Mouse (Mus musculus) CD4-positive naive resting alpha-beta T cell, adult 76 days (primary cell): ENCODE results near the gene Tas2r115. TPM values are rescaled to one million over a fixed set of nuclear protein-coding genes. Genes with fewer than 3 reads are reported as not detected.

Source experiments
- total RNA-seq: library from RNA; stranded (reverse); gene quantifications from one replicate; pipeline ENCODE4 v1.2.4, GENCODE M21; 2023

The Tas2r115 gene
- total RNA-seq, result not detected

DNA sequence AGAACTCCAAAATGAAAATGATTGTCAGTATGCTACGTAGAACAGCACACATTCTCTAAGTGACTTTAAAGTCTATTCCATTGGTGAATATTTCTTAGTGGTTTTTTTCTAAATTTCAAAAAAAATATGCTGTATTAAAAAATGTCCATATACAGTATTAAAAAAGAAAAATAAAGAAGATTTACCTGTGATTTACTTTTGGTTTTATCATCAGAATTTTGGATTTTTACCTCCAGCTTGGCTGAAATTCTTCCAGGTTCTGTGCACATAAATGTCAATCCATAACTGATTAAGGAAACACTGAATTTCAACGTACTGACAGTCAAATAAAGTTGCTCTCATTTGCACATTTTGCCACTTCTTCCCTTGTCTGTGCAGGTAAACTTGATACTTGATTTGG lies at the start of gene Tas2r115:
Gene Tas2r115, minus strand, starts transcription at position 101 of the 400 bp plus-strand sequence.

DNA sequence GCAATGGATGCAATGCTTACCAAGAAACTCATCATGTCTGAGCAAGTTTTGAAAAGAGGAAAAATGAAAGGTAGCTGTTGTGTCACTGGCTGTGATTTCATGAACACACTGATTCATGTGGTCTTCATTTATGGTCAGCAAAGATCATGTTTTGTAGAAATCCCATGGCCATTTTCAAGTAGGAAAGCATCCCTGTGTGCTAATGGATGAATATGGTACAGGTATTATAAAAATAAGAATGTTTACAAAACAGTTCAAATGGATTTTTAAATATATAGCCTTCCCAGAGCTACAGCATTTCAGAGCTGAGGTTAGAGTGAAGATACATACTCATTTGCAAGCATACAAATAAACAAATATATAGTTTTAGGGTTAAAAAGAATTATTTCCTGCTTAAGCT lies 40.2 kb upstream of the Tas2r115 start, which contains the start of gene Tas2r136:
Gene Tas2r136, minus strand, starts transcription at position 101 of the 400 bp plus-strand sequence.

DNA sequence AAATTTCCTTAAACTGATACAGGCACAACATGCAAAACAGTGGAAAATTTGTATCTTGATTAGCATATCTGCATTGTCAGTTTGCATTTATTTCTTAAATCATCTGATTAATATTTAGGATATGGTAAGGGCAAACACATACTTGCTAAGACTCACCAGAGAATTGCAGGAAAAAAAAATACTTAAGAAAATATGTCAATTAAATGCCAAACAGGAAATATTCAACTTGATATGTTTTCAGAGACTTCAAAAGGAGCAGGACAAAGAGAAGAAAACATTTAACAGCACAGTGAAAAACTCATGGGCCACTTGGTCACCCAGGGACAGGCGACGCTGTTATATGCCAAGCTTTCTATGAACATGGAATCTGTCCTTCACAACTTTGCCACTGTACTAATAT lies 24.0 kb upstream of the Tas2r115 start, which contains the start of gene Tas2r102:
Gene Tas2r102, plus strand, starts transcription at position 301 of the 400 bp plus-strand sequence.

DNA sequence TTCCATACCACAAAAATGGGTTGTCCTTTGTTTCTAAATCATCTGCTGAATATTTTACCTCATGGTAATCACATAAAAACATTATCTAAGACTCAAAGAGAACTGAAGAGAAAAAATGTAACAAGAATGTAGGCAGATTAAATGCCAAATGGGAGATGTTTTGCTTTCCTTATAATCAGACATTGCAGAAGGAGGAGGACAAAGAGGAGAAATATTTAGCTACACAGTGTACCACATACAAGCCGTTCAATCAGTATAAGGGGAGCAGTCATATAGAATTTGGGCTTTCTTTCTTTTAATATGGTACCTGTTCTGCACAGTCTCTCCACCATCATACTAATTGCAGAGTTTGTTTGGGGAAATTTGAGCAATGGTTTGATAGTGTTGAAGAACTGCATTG lies 16.6 kb upstream of the Tas2r115 start, which contains the start of gene Tas2r124:
Gene Tas2r124, plus strand, starts transcription at position 301 of the 400 bp plus-strand sequence.

DNA sequence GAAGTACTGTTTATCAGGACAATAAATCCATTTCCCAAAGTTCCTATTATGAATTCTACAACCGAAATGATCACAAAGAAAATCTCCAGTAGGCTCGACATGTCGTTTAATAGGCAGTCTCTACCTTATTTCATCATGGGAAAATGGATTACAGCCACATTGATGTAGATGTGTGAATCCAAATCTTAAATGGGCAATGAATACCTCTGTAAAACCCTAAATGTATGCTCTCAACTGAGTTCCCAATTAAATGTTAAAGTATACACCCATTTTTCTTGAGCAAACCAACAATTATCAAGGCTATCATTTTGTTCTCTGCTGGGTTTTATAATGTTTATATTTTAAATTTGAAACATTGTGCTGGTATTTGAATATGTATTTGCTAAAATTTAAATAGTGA lies 26.0 kb downstream of the Tas2r115 start, which contains the start of gene Tas2r122:
Gene Tas2r122, minus strand, starts transcription at position 101 of the 400 bp plus-strand sequence.

DNA sequence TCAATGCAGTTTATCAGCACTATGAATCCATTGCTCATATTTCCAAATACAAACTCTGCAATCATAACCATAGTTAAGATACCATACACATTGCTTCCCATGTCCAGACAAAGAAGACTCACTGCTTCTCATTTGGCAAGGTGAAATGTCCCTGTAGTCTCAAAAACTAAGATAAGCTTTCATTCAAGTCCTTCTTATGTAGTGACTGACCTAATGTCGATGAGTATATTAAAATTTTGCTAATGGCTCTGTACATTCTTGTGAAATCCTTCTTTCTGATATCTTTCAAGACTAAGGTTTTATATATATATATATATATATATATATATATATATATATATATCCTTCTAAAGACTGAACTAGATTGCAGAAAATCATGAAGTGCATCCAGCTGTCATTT lies 36.9 kb downstream of the Tas2r115 start, which contains the start of gene Tas2r121:
Gene Tas2r121, minus strand, starts transcription at position 101 of the 400 bp plus-strand sequence.

Other genes with a start within 250 kb of the Tas2r115 start
- not detected for gene Prh1, start 168.2 kb downstream of the Tas2r115 start, total RNA-seq
- gene Prp2, start 142.1 kb downstream of the Tas2r115 start, total RNA-seq, result not detected
- gene A630073D07Rik, start 86.5 kb downstream of the Tas2r115 start, total RNA-seq, result not detected
- not detected for gene Tas2r120, start 81.1 kb downstream of the Tas2r115 start, total RNA-seq
- gene Tas2r121, start 37.0 kb downstream of the Tas2r115 start, total RNA-seq, result not detected
- not detected for gene Tas2r122, start 26.1 kb downstream of the Tas2r115 start, total RNA-seq
- not detected for gene Tas2r124, start 16.7 kb upstream of the Tas2r115 start, total RNA-seq
- not detected for gene Tas2r102, start 24.1 kb upstream of the Tas2r115 start, total RNA-seq
- gene Tas2r136, start 40.1 kb upstream of the Tas2r115 start, total RNA-seq, result not detected
- gene Tas2r117, start 64.8 kb upstream of the Tas2r115 start, total RNA-seq, result not detected
- gene Tas2r123, start 109.1 kb upstream of the Tas2r115 start, total RNA-seq, result not detected
- gene Tas2r116, start 117.4 kb upstream of the Tas2r115 start, total RNA-seq, result not detected
- not detected for gene Tas2r110, start 130.0 kb upstream of the Tas2r115 start, total RNA-seq
- gene Tas2r113, start 155.0 kb upstream of the Tas2r115 start, total RNA-seq, result not detected
- gene Tas2r125, start 171.6 kb upstream of the Tas2r115 start, total RNA-seq, result not detected
- gene Tas2r129, start 213.1 kb upstream of the Tas2r115 start, total RNA-seq, result not detected
- not detected for gene Tas2r131, start 219.9 kb upstream of the Tas2r115 start, total RNA-seq
- not detected for gene Tas2r109, start 242.9 kb upstream of the Tas2r115 start, total RNA-seq